Mouse (Mus musculus): ENCODE measurements at regions not wholly inside any gene's neighbourhood (a gene's known extent, or its start where the extent isn't known, plus 50 kb on each side); places are given as distances from the start of the nearest gene placed in this dataset.
A peak's percentile ranks its signal among the peaks of the same experiment; 100 is the strongest.

DNA sequence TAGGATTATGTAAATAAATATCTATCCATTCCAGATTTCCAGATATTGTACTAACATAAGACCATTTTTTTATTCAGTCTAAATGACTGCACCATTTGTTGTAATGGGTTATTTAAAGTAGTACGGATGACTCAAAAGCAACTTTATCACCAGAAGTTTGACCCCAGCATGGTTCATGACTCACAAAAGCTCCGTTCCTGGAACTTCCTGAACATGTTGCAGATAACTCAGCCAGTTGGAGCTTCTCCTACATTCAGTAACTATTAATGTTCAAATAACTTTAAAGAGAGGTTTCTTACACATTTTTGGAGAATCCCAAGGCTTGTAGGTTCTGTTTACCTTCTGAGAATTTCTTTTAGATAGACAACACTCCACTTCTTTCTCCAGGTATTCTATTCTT lies 219.8 kb downstream of the Gm11232 start:
- Histone ChIP-seq H3K36me3 (ENCODE audit: control insufficient read depth, insufficient read depth, low read length) (no peaks in the 10 kb centered on the region), H3K4me1 (ENCODE audit: control insufficient read depth, insufficient read depth, low read length) (no peaks in the 10 kb centered on the region), H3K9me3 (ENCODE audit: control insufficient read depth, low read length) (no peaks in the 10 kb centered on the region), H3K9ac (ENCODE audit: low read length) (no peak overlapping the region), H3K27me3 (ENCODE audit: control insufficient read depth, insufficient read depth, low read length) (no peaks in the 10 kb centered on the region), H3K27ac (replicated peaks; ENCODE audit: low read depth, low read length) (no peak overlapping the region), H3K4me2 (ENCODE audit: low read depth, severe bottlenecking) (no peak overlapping the region), H3K4me3 (ENCODE audit: low read depth, low read length) (no peak overlapping the region)
- no peak for DNase-seq (ENCODE audit: low spot score)
- no peak for ATAC-seq (ENCODE audit: insufficient number of reproducible peaks, low FRiP score, low TSS enrichment, low read depth)
- 83% methylated on average over 2 of the region's 2 CpGs for WGBS

- no peaks in the 10 kb centered on the region for H3K27me3 ChIP-seq (ENCODE audit: control insufficient read depth, insufficient read depth, low read length)
- WGBS, result 72% methylated on average over 4 of the region's 4 CpGs
- no peak for DNase-seq (ENCODE audit: low spot score)
- H3K4me2 ChIP-seq (ENCODE audit: low read depth, severe bottlenecking), result no peak overlapping the region
- H3K9me3 ChIP-seq (ENCODE audit: control insufficient read depth, low read length), result no peaks in the 10 kb centered on the region
- no peaks in the 10 kb centered on the region for H3K36me3 ChIP-seq (ENCODE audit: control insufficient read depth, insufficient read depth, low read length)
- no peak for ATAC-seq (ENCODE audit: insufficient number of reproducible peaks, low FRiP score, low TSS enrichment, low read depth)
- H3K4me1 ChIP-seq (ENCODE audit: control insufficient read depth, insufficient read depth, low read length), result no peaks in the 10 kb centered on the region
- no peak overlapping the region for H3K4me3 ChIP-seq (ENCODE audit: low read depth, low read length)
- H3K9ac ChIP-seq (ENCODE audit: low read length), result no peak overlapping the region
- no peak overlapping the region for H3K27ac ChIP-seq (replicated peaks; ENCODE audit: low read depth, low read length)
Measured at GRCm38 (mm10) chr4:71524255-71524970, 233.4 kb downstream of the Gm11232 start.

GRCm38 (mm10) chr4:71520751-71521150 lies 237.0 kb downstream of the Gm11232 start:
- Histone ChIP-seq H3K9ac (ENCODE audit: low read length) (no peak overlapping the region), H3K27ac (replicated peaks; ENCODE audit: low read depth, low read length) (no peak overlapping the region), H3K36me3 (ENCODE audit: control insufficient read depth, insufficient read depth, low read length) (no peaks in the 10 kb centered on the region), H3K4me2 (ENCODE audit: low read depth, severe bottlenecking) (no peak overlapping the region), H3K9me3 (ENCODE audit: control insufficient read depth, low read length) (no peaks in the 10 kb centered on the region), H3K4me1 (ENCODE audit: control insufficient read depth, insufficient read depth, low read length) (no peaks in the 10 kb centered on the region), H3K27me3 (ENCODE audit: control insufficient read depth, insufficient read depth, low read length) (no peaks in the 10 kb centered on the region), H3K4me3 (ENCODE audit: low read depth, low read length) (no peak overlapping the region)
- ATAC-seq (ENCODE audit: insufficient number of reproducible peaks, low FRiP score, low TSS enrichment, low read depth) (no peak), DNase-seq (ENCODE audit: low spot score) (no peak)

DNA sequence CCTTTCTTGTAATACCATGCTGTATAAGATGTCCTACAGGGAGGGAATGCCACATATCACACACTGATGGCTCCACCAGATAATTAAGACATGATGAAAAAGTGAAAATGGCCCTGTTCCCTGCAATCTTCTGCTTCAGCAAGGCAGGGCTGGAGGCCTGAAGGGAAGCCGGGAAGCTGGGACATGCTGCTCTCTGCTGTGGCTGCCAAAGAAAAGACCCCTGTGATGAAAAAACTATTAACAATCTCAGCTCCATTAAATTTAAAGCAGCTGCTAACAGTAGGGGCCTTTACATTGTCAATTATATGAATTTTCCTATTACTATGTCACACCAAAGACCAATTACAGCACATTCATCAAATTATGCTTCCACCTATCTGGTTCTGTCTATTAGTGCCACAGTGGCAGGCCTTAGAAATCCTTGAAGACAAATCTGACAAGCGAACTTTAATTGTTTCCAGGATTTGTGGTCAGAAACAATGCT lies 239.8 kb downstream of the Gm11232 start:
- Histone ChIP-seq H3K36me3 (ENCODE audit: control insufficient read depth, insufficient read depth, low read length) (no peaks in the 10 kb centered on the region), H3K4me1 (ENCODE audit: control insufficient read depth, insufficient read depth, low read length) (no peaks in the 10 kb centered on the region), H3K4me3 (ENCODE audit: low read depth, low read length) (no peak overlapping the region), H3K27me3 (ENCODE audit: control insufficient read depth, insufficient read depth, low read length) (no peaks in the 10 kb centered on the region), H3K27ac (replicated peaks; ENCODE audit: low read depth, low read length) (no peak overlapping the region), H3K9me3 (ENCODE audit: control insufficient read depth, low read length) (no peaks in the 10 kb centered on the region), H3K4me2 (ENCODE audit: low read depth, severe bottlenecking) (no peak overlapping the region), H3K9ac (ENCODE audit: low read length) (no peak overlapping the region)
- 28% methylated on average over 2 of the region's 2 CpGs for WGBS
- DNase-seq (ENCODE audit: low spot score) (peak; percentile 21), ATAC-seq (ENCODE audit: insufficient number of reproducible peaks, low FRiP score, low TSS enrichment, low read depth) (no peak)

DNA sequence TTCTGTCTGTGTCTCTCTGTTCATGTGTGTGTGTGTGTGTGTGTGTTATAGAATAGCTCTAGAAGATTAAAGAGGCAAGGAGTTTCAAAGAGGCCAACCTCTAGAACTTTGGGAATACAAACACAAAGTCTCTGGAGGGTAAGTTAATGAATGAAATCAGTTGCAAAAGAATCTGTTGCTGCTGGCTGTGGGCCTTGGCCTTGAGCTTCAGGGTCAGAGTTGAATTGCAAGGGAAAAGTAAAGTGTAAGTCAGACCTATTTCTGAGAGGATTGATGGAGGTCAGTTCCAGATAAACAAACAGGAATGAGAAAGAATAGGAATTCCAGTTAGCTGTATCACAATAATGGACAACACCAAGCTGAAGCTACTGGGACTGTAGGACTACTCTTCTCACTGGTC lies 250.9 kb downstream of the Gm11232 start:
- no peak for DNase-seq (ENCODE audit: low spot score)
- Histone ChIP-seq H3K36me3 (ENCODE audit: control insufficient read depth, insufficient read depth, low read length) (no peaks in the 10 kb centered on the region), H3K4me2 (ENCODE audit: low read depth, severe bottlenecking) (no peak overlapping the region), H3K9ac (ENCODE audit: low read length) (no peak overlapping the region), H3K4me3 (ENCODE audit: low read depth, low read length) (no peak overlapping the region), H3K4me1 (ENCODE audit: control insufficient read depth, insufficient read depth, low read length) (no peaks in the 10 kb centered on the region), H3K27ac (replicated peaks; ENCODE audit: low read depth, low read length) (no peak overlapping the region), H3K27me3 (ENCODE audit: control insufficient read depth, insufficient read depth, low read length) (no peaks in the 10 kb centered on the region), H3K9me3 (ENCODE audit: control insufficient read depth, low read length) (no peaks in the 10 kb centered on the region)
- no peak for ATAC-seq (ENCODE audit: insufficient number of reproducible peaks, low FRiP score, low TSS enrichment, low read depth)

DNA sequence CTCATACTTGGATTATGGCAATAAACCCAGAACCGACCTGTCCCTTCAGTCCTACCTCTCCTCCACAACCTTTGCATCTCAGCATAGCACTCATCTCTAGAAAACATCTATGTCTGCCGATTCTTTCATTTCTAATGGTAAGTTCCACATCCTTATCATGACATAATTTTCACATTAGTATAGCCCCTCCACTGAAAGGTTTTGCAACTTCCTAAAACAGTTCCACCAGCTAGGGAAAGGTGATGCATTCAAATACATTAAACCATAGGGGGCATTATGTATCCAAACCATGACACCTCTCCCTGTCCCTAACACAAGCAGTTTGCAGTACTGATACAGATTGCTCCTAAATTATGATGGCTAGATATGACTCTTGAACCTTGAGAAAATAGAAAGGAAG lies 268.0 kb downstream of the Gm11232 start:
- Histone ChIP-seq H3K36me3 (ENCODE audit: control insufficient read depth, insufficient read depth, low read length) (no peaks in the 10 kb centered on the region), H3K27ac (replicated peaks; ENCODE audit: low read depth, low read length) (no peak overlapping the region), H3K27me3 (ENCODE audit: control insufficient read depth, insufficient read depth, low read length) (no peaks in the 10 kb centered on the region), H3K4me1 (ENCODE audit: control insufficient read depth, insufficient read depth, low read length) (peaks cover 5% of the 10 kb centered on the region), H3K9me3 (ENCODE audit: control insufficient read depth, low read length) (no peaks in the 10 kb centered on the region), H3K9ac (ENCODE audit: low read length) (no peak overlapping the region), H3K4me2 (ENCODE audit: low read depth, severe bottlenecking) (no peak overlapping the region), H3K4me3 (ENCODE audit: low read depth, low read length) (no peak overlapping the region)
- DNase-seq (ENCODE audit: low spot score), result no peak
- no peak for ATAC-seq (ENCODE audit: insufficient number of reproducible peaks, low FRiP score, low TSS enrichment, low read depth)
- WGBS, result 81% methylated on average over 2 of the region's 2 CpGs

- Histone ChIP-seq H3K9me3 (ENCODE audit: control insufficient read depth, low read length) (no peaks in the 10 kb centered on the region), H3K27me3 (ENCODE audit: control insufficient read depth, insufficient read depth, low read length) (no peaks in the 10 kb centered on the region), H3K4me3 (ENCODE audit: low read depth, low read length) (no peak overlapping the region), H3K9ac (ENCODE audit: low read length) (no peak overlapping the region), H3K4me1 (ENCODE audit: control insufficient read depth, insufficient read depth, low read length) (peaks cover 6% of the 10 kb centered on the region), H3K4me2 (ENCODE audit: low read depth, severe bottlenecking) (no peak overlapping the region), H3K36me3 (ENCODE audit: control insufficient read depth, insufficient read depth, low read length) (no peaks in the 10 kb centered on the region), H3K27ac (replicated peaks; ENCODE audit: low read depth, low read length) (no peak overlapping the region)
- 56% methylated on average over 2 of the region's 2 CpGs for WGBS
- DNase-seq (ENCODE audit: low spot score) (no peak), ATAC-seq (ENCODE audit: insufficient number of reproducible peaks, low FRiP score, low TSS enrichment, low read depth) (no peak)
Measured at GRCm38 (mm10) chr4:71488663-71489161, 269.1 kb downstream of the Gm11232 start.

DNA sequence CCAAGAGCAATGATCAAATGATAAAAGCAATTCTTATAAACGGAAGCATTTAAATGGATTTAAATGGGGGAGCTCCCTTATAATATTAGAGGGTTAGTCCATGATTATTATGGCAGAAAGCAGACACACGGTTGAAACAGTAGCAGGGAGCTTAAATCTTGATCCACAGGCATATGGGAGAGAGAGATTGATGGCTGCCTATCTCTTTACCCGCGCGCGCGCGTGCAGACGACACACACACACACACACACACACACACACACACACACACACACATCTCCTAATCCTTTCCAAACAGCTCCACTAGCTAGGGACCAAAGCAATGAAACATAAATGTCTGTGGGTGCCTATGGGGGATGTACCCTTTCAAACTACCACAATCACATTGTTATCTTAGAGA lies 269.7 kb downstream of the Gm11232 start:
- H3K36me3 ChIP-seq (ENCODE audit: control insufficient read depth, insufficient read depth, low read length), result no peaks in the 10 kb centered on the region
- no peak overlapping the region for H3K27ac ChIP-seq (replicated peaks; ENCODE audit: low read depth, low read length)
- WGBS, result 95% methylated on average over 9 of the region's 9 CpGs
- H3K9ac ChIP-seq (ENCODE audit: low read length), result no peak overlapping the region
- no peak overlapping the region for H3K4me2 ChIP-seq (ENCODE audit: low read depth, severe bottlenecking)
- H3K4me3 ChIP-seq (ENCODE audit: low read depth, low read length), result no peak overlapping the region
- no peaks in the 10 kb centered on the region for H3K27me3 ChIP-seq (ENCODE audit: control insufficient read depth, insufficient read depth, low read length)
- ATAC-seq (ENCODE audit: insufficient number of reproducible peaks, low FRiP score, low TSS enrichment, low read depth), result no peak
- no peaks in the 10 kb centered on the region for H3K9me3 ChIP-seq (ENCODE audit: control insufficient read depth, low read length)
- peaks cover 6% of the 10 kb centered on the region for H3K4me1 ChIP-seq (ENCODE audit: control insufficient read depth, insufficient read depth, low read length)
- DNase-seq (ENCODE audit: low spot score), result no peak

DNA sequence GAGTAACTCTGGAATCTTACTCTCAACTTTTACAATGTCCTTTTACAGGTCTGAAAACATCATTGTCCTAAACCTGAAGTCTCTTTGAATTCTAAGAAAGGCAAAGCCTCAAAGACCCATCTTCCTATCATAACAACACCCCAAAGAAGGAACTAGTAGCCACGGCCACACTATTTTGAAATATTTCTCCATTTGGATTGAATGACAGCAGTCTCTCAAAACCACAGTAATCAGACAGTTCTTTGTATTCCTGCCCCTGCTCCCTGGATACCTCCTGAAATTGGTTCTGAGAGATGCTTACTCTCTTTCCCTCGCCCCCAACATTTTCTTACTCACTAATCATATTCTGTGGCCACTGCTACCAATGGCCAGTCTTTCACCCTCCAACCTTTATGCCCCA lies 276.8 kb downstream of the Gm11232 start:
- Histone ChIP-seq H3K9me3 (ENCODE audit: control insufficient read depth, low read length) (no peaks in the 10 kb centered on the region), H3K27ac (replicated peaks; ENCODE audit: low read depth, low read length) (no peak overlapping the region), H3K36me3 (ENCODE audit: control insufficient read depth, insufficient read depth, low read length) (no peaks in the 10 kb centered on the region), H3K4me1 (ENCODE audit: control insufficient read depth, insufficient read depth, low read length) (peaks cover 6% of the 10 kb centered on the region), H3K4me2 (ENCODE audit: low read depth, severe bottlenecking) (no peak overlapping the region), H3K27me3 (ENCODE audit: control insufficient read depth, insufficient read depth, low read length) (no peaks in the 10 kb centered on the region), H3K4me3 (ENCODE audit: low read depth, low read length) (no peak overlapping the region), H3K9ac (ENCODE audit: low read length) (no peak overlapping the region)
- DNase-seq (ENCODE audit: low spot score), result no peak
- 84% methylated on average over 2 of the region's 2 CpGs for WGBS
- no peak for ATAC-seq (ENCODE audit: insufficient number of reproducible peaks, low FRiP score, low TSS enrichment, low read depth)
